Mouse (Mus musculus): ENCODE measurements around the gene Cwc22. TPM values are rescaled to one million over a fixed set of nuclear protein-coding genes. Genes with fewer than 3 reads are reported as not detected.

Gene Cwc22
- polyA plus RNA-seq, 1 experiment from 2014 or later: 17.8 TPM

GRCm38 (mm10) chr2:77884491-77884890 lies 61.7 kb downstream of the Cwc22 start:
- H3K4me1 ChIP-seq: no peaks in the 10 kb centered on the region
- no peaks in the 10 kb centered on the region for H3K36me3 ChIP-seq
- H3K9me3 ChIP-seq (replicated peaks): no peaks in the 10 kb centered on the region
- H3K9ac ChIP-seq (replicated peaks): no peak overlapping the region
- no peak overlapping the region for H3K27ac ChIP-seq (replicated peaks)
- no peak overlapping the region for H3K4me2 ChIP-seq
- 97% methylated on average over 3 of the region's 3 CpGs for WGBS
- no peak overlapping the region for H3K4me3 ChIP-seq (replicated peaks)
- no peaks in the 10 kb centered on the region for H3K27me3 ChIP-seq (replicated peaks)
- ATAC-seq (ENCODE audit: low FRiP score): no peak

DNA sequence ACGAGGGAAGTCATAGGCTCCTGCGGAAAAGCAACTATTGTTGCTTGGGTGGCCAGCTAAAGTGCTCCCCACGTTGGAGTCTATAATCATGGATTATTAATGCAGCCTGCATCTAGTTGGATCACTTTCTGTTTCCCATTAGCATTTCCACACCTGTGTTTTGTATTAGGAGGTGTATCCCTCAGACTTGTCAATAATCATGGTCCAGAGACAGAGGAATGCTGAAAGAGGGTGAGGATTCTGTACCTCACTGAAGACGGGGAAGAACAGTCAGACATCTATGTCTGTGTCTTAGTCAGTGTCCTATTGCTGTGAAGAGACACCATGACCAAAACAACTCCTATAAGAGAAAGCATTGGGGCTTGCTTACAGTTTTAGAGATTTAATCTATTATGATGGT lies 63.2 kb downstream of the Cwc22 start:
- no peaks in the 10 kb centered on the region for H3K4me1 ChIP-seq
- no peak overlapping the region for H3K4me2 ChIP-seq
- H3K4me3 ChIP-seq (replicated peaks): no peak overlapping the region
- WGBS: 91% methylated on average over 4 of the region's 4 CpGs
- no peak overlapping the region for H3K9ac ChIP-seq (replicated peaks)
- no peaks in the 10 kb centered on the region for H3K27me3 ChIP-seq (replicated peaks)
- no peaks in the 10 kb centered on the region for H3K36me3 ChIP-seq
- no peaks in the 10 kb centered on the region for H3K9me3 ChIP-seq (replicated peaks)
- no peak for ATAC-seq (ENCODE audit: low FRiP score)
- no peak overlapping the region for H3K27ac ChIP-seq (replicated peaks)

GRCm38 (mm10) chr2:77881301-77882199 lies 64.6 kb downstream of the Cwc22 start:
- 92% methylated on average over 5 of the region's 5 CpGs for WGBS
- H3K9me3 ChIP-seq (replicated peaks): no peaks in the 10 kb centered on the region
- no peaks in the 10 kb centered on the region for H3K36me3 ChIP-seq
- H3K4me3 ChIP-seq (replicated peaks): no peak overlapping the region
- no peaks in the 10 kb centered on the region for H3K27me3 ChIP-seq (replicated peaks)
- H3K27ac ChIP-seq (replicated peaks): no peak overlapping the region
- no peak overlapping the region for H3K4me2 ChIP-seq
- ATAC-seq (ENCODE audit: low FRiP score): no peak
- H3K9ac ChIP-seq (replicated peaks): no peak overlapping the region
- H3K4me1 ChIP-seq: no peaks in the 10 kb centered on the region

DNA sequence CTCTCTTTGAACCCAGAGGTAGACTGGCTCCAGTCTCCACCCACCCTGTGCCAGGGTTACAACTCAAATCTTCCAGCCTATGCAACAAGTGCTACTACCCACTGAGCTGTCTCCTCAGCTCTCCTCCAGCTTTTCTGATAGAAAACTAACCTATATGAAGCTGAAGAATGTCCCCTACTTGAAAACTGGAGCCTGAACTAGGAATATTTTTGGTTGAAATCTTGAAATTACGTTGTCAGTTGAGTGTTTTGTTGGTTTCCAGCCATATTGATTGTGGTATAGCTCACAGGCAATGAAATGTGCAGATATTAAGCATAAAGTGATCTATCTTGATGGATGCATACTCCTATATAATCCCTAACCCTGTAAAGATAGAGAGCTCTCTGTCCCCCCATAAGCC lies 65.8 kb downstream of the Cwc22 start:
- Histone ChIP-seq H3K4me3 (replicated peaks) (no peak overlapping the region), H3K9me3 (replicated peaks) (no peaks in the 10 kb centered on the region), H3K27me3 (replicated peaks) (no peaks in the 10 kb centered on the region), H3K36me3 (no peaks in the 10 kb centered on the region), H3K9ac (replicated peaks) (no peak overlapping the region), H3K4me1 (no peaks in the 10 kb centered on the region), H3K27ac (replicated peaks) (no peak overlapping the region), H3K4me2 (no peak overlapping the region)
- 79% methylated on average over 1 of the region's 1 CpGs for WGBS
- ATAC-seq (ENCODE audit: low FRiP score): no peak

DNA sequence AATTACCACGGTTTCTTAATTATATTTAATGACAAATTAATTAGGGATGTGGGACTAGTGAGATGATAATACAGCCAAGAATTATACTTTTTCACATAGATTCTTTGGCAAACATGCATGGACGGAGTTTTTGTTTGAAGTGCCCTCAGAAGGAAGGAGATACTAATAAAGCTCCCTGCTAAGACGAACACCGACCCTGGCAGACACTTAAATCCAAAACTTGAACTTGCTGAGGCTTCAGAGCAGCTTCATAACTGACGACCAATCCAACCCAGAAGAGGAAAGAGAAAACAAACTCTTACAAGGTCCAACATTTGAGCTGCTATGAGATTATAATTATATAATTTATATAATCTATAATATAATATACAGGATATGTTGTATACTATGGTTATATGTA lies 66.4 kb downstream of the Cwc22 start:
- WGBS: 63% methylated on average over 5 of the region's 5 CpGs
- no peak overlapping the region for H3K4me2 ChIP-seq
- H3K9me3 ChIP-seq (replicated peaks): no peaks in the 10 kb centered on the region
- H3K27me3 ChIP-seq (replicated peaks): no peaks in the 10 kb centered on the region
- H3K4me3 ChIP-seq (replicated peaks): no peak overlapping the region
- no peak for ATAC-seq (ENCODE audit: low FRiP score)
- no peaks in the 10 kb centered on the region for H3K4me1 ChIP-seq
- H3K36me3 ChIP-seq: no peaks in the 10 kb centered on the region
- no peak overlapping the region for H3K9ac ChIP-seq (replicated peaks)
- no peak overlapping the region for H3K27ac ChIP-seq (replicated peaks)

- no peaks in the 10 kb centered on the region for H3K4me1 ChIP-seq
- H3K4me2 ChIP-seq: no peak overlapping the region
- no peaks in the 10 kb centered on the region for H3K9me3 ChIP-seq (replicated peaks)
- 87% methylated on average over 10 of the region's 10 CpGs for WGBS
- no peaks in the 10 kb centered on the region for H3K36me3 ChIP-seq
- H3K27ac ChIP-seq (replicated peaks): no peak overlapping the region
- H3K4me3 ChIP-seq (replicated peaks): no peak overlapping the region
- no peak overlapping the region for H3K9ac ChIP-seq (replicated peaks)
- no peak for ATAC-seq (ENCODE audit: low FRiP score)
- no peaks in the 10 kb centered on the region for H3K27me3 ChIP-seq (replicated peaks)
Measured at GRCm38 (mm10) chr2:77877156-77877855, 68.9 kb downstream of the Cwc22 start.

GRCm38 (mm10) chr2:77876331-77876730 lies 69.8 kb downstream of the Cwc22 start:
- no peak overlapping the region for H3K27ac ChIP-seq (replicated peaks)

DNA sequence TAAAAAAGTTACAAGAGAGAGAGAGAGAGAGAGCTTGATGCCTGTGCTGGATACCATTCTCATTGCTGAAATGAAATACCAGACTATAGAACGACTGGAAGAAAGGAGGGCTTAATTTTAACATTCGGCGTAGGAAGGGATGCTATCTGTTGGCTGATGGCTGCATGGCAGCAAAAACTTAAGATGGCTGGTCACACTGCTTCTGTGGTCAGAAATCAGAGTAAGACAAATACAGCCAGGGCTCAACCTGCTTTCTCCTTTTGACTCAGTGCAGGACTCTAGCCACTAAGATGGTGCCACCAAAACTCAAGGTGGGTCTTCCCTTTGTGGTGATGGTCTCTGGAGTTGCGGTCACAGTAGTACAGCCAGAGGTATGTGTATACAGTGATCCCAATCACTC lies 70.7 kb downstream of the Cwc22 start:
- Histone ChIP-seq H3K4me2 (no peak overlapping the region), H3K27ac (replicated peaks) (no peak overlapping the region), H3K9ac (replicated peaks) (no peak overlapping the region), H3K4me3 (replicated peaks) (no peak overlapping the region), H3K36me3 (no peaks in the 10 kb centered on the region), H3K27me3 (replicated peaks) (no peaks in the 10 kb centered on the region), H3K4me1 (no peaks in the 10 kb centered on the region), H3K9me3 (replicated peaks) (no peaks in the 10 kb centered on the region)
- WGBS: 96% methylated on average over 4 of the region's 4 CpGs
- no peak for ATAC-seq (ENCODE audit: low FRiP score)

More at GRCm38 (mm10) chr2:77876331-77876730, 69.8 kb downstream of the Cwc22 start:
- Histone ChIP-seq H3K36me3 (no peaks in the 10 kb centered on the region), H3K4me1 (no peaks in the 10 kb centered on the region), H3K27me3 (replicated peaks) (no peaks in the 10 kb centered on the region), H3K9me3 (replicated peaks) (no peaks in the 10 kb centered on the region), H3K4me3 (replicated peaks) (no peak overlapping the region), H3K4me2 (no peak overlapping the region), H3K9ac (replicated peaks) (no peak overlapping the region)
- WGBS: 93% methylated on average over 6 of the region's 6 CpGs
- ATAC-seq (ENCODE audit: low FRiP score): no peak

DNA sequence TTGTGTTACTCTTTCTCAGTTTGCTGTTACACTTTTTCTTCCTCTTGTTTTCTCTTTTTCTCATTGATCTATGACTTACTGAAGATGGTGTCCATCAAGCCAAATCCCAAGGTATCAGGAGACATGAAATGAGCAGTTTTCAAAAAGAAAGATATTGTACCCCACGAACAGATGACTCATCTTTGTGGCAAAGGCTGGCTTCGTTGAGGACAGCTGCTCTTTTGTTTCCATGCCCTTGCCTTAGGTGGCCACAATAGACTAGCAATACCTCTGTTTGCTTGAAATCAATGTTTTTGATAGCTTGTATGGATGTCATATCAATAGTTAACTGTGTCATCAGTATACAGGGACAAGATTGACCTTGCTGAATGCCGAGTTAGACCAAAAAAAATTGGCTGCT lies 71.5 kb downstream of the Cwc22 start:
- no peak for ATAC-seq (ENCODE audit: low FRiP score)
- 86% methylated on average over 3 of the region's 3 CpGs for WGBS

DNA sequence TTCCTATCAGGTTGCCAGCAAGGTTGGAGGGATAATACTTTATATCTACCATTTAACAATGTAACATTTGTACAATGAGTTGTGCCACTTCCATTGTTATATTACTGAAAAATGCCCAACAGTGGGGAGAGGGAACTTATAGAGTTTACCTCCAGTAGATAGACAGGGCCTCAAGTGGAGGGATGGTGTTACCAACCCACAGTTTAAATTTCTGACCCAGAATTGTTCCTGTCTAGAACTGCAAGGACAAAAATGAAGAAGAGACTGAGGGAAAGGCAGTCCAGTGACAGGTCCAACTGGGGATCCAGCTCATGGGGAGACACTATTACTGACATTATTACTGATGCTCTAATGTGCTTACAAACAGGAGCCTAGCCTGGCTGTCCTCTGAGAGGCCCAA lies 72.4 kb downstream of the Cwc22 start:
- no peaks in the 10 kb centered on the region for H3K36me3 ChIP-seq
- no peaks in the 10 kb centered on the region for H3K27me3 ChIP-seq (replicated peaks)
- no peak overlapping the region for H3K4me3 ChIP-seq (replicated peaks)
- no peak overlapping the region for H3K4me2 ChIP-seq
- H3K4me1 ChIP-seq: no peaks in the 10 kb centered on the region
- no peak for ATAC-seq (ENCODE audit: low FRiP score)
- H3K9me3 ChIP-seq (replicated peaks): no peaks in the 10 kb centered on the region
- H3K27ac ChIP-seq (replicated peaks): no peak overlapping the region
- no peak overlapping the region for H3K9ac ChIP-seq (replicated peaks)

More for the DNA sequence above, 71.5 kb downstream of the Cwc22 start:
- Histone ChIP-seq H3K27me3 (replicated peaks) (no peaks in the 10 kb centered on the region), H3K4me2 (no peak overlapping the region), H3K4me3 (replicated peaks) (no peak overlapping the region), H3K4me1 (no peaks in the 10 kb centered on the region), H3K27ac (replicated peaks) (no peak overlapping the region), H3K9ac (replicated peaks) (no peak overlapping the region), H3K36me3 (no peaks in the 10 kb centered on the region), H3K9me3 (replicated peaks) (no peaks in the 10 kb centered on the region)

GRCm38 (mm10) chr2:77872676-77873075 lies 73.5 kb downstream of the Cwc22 start:
- H3K4me1 ChIP-seq: no peaks in the 10 kb centered on the region
- no peak overlapping the region for H3K4me3 ChIP-seq (replicated peaks)
- no peaks in the 10 kb centered on the region for H3K9me3 ChIP-seq (replicated peaks)
- no peaks in the 10 kb centered on the region for H3K27me3 ChIP-seq (replicated peaks)
- H3K27ac ChIP-seq (replicated peaks): no peak overlapping the region
- no peak for ATAC-seq (ENCODE audit: low FRiP score)
- 80% methylated on average over 2 of the region's 2 CpGs for WGBS
- no peaks in the 10 kb centered on the region for H3K36me3 ChIP-seq
- no peak overlapping the region for H3K4me2 ChIP-seq
- H3K9ac ChIP-seq (replicated peaks): no peak overlapping the region

GRCm38 (mm10) chr2:77871146-77871545 lies 75.0 kb downstream of the Cwc22 start:
- Histone ChIP-seq H3K4me1 (no peaks in the 10 kb centered on the region), H3K9ac (replicated peaks) (no peak overlapping the region), H3K27ac (replicated peaks) (no peak overlapping the region), H3K4me3 (replicated peaks) (no peak overlapping the region), H3K36me3 (no peaks in the 10 kb centered on the region), H3K4me2 (no peak overlapping the region), H3K9me3 (replicated peaks) (no peaks in the 10 kb centered on the region), H3K27me3 (replicated peaks) (no peaks in the 10 kb centered on the region)
- ATAC-seq (ENCODE audit: low FRiP score): no peak
